22 mouse cellular contexts compared by ENCODE assay signal in the genomic region with DNA sequence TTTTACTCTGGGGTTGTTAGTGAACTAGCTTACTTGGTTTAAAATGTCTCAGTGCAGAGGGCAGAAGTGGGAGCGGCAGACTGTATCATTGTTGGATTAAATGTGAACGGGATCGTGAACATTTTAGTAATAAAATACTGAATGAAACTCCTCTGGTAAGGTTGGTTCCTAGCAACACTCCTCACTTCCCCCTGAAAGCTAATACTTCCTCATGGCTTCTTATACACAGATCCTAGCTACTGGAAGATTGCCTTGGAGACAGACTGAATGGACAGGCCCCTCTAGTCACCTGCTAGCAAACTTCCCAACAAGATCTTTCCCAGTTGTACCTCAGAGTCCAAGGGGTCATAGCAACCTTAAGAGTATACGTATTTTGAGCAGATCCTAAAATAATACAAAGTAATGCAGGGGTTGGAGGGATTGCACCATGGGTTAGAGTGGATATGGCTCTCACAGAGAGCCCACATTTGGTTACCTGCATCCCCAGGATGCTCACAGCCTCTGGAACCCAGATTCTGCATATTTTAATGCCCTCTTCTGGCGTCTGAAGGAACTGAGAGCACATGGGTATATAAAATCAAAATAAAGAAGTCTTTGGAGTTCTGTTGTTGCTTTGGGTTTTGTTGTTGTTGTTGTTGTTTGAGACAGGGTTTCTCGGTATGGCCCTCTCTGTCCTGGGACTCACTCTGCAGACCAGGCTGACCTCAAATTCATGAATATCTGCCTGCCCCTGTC. TPM values are rescaled to one million over a fixed set of nuclear protein-coding genes. Genes with fewer than 3 reads are reported as not detected.
DNase-seq lines count a peak whose midpoint lies in the region; ATAC-seq and TF ChIP-seq lines count a peak whose summit lies in the region.
"Had no signal": no experiment of that assay in that cellular context is flagged by ENCODE, and none has a peak within 500 bp of the region (broad histone marks: within the 10 kb centered on the region; RNA-seq: fewer than 3 reads in every experiment).

No protein-coding gene starts in this region.

- intact Hi-C loops in left cerebral cortex, adult 2 months (cut with DNase I) = no loop called here

- peaks cover 13% of the 10 kb centered on the region for H3K36me3 ChIP-seq in E14TG2a.4 (ENCODE audit: insufficient read depth, low read length)
- H3K36me3 ChIP-seq: hindbrain, embryonic 10.5 days; limb, embryonic 15.5 days; lung, embryonic 15.5 days; midbrain, embryonic 12.5 days had no signal

- peaks cover 60% of the 10 kb centered on the region for H3K4me1 ChIP-seq in E14TG2a.4 (replicated peaks; ENCODE audit: low read depth, low read length)

- DNase-seq in left cerebral cortex, adult 2 months (ENCODE audit: extremely low spot score in 1 of 2, low spot score in 2 of 2) = no peak
- DNase-seq in left cerebral cortex, adult 8-10 months (ENCODE audit: low spot score in 2 of 2) = no peak
- peak; percentile 42 for DNase-seq in A20 (ENCODE audit: low read depth, low spot score)
- DNase-seq in ZHBTc4 (ENCODE audit: low read depth, low spot score) = peak; percentile 51
- no peak for DNase-seq in kidney, postnatal 36 days
- DNase-seq: adrenal gland, postnatal 25 days; cerebellum, adult 18-20 months; gastrocnemius, postnatal 14 days; kidney, adult 9 months; layer of hippocampus, postnatal 36 days; thymus, postnatal 36 days had no signal

- no peak for ATAC-seq in cerebellum, adult (ENCODE audit: insufficient number of reproducible peaks, low FRiP score, low TSS enrichment)
- ATAC-seq: CD4-positive, CD25-positive, alpha-beta regulatory T cell, adult 4 months; forebrain, embryonic 13.5 days had no signal

- H3K27ac ChIP-seq in left cerebral cortex, adult 2 months = no peak overlapping the region
- H3K27ac ChIP-seq: forebrain, embryonic 13.5 days; hindbrain, embryonic 10.5 days; limb, embryonic 15.5 days; lung, embryonic 15.5 days; midbrain, embryonic 12.5 days had no signal

- no peaks in the 10 kb centered on the region for H3K27me3 ChIP-seq in E14TG2a.4 (ENCODE audit: insufficient read depth, low read length)
- H3K27me3 ChIP-seq: limb, embryonic 15.5 days; lung, embryonic 15.5 days had no signal

- H3K9me3 ChIP-seq in E14TG2a.4 (ENCODE audit: low read length) = no peaks in the 10 kb centered on the region
- H3K9me3 ChIP-seq: forebrain, embryonic 13.5 days; hindbrain, embryonic 10.5 days; limb, embryonic 15.5 days; lung, embryonic 15.5 days; midbrain, embryonic 12.5 days had no signal

- TF ChIP-seq CTCF in left cerebral cortex, adult 2 months (IDR thresholded peaks at IDR 0.05) = peak; percentile 31
- TF ChIP-seq CTCF in E14TG2a.4 (conservative IDR thresholded peaks at IDR 0.05; ENCODE audit: low read length) = peak; percentile 64

- no peak overlapping the region for H3K4me3 ChIP-seq in left cerebral cortex, adult 2 months
- no peak overlapping the region for H3K4me3 ChIP-seq in E14TG2a.4 (replicated peaks; ENCODE audit: low read length)
- H3K4me3 ChIP-seq: erythroblast, embryonic 14.5 days; forebrain, embryonic 13.5 days; hindbrain, embryonic 10.5 days; limb, embryonic 15.5 days; lung, embryonic 15.5 days; midbrain, embryonic 12.5 days; myocyte had no signal

RNA-seq across cellular contexts. Expression of a gene that starts 3.8 kb away (rescaled TPM):
- total RNA-seq in left cerebral cortex, adult 2 months (2021) = not detected
- not detected for total RNA-seq in left cerebral cortex, adult 8-10 months (2022)
- total RNA-seq: gastrocnemius, postnatal 14 days; layer of hippocampus, postnatal 36 days; left cerebral cortex, postnatal 36 days had no signal

RNA-seq across cellular contexts. Expression of a gene that starts 5.1 kb away (rescaled TPM):
- total RNA-seq in left cerebral cortex, adult 2 months (2021) = 10 to 100 TPM; 40.6 to 42.8 TPM
- total RNA-seq in left cerebral cortex, adult 8-10 months (2022) = 10 to 100 TPM; 38.3 to 48.5 (median 42.1) TPM

RNA-seq across cellular contexts. Expression of a gene that starts 16.8 kb away (rescaled TPM):
- total RNA-seq in left cerebral cortex, adult 2 months (2021) = 10 to 100 TPM; 13.8 to 17.1 TPM
- total RNA-seq in left cerebral cortex, adult 8-10 months (2022) = 10 to 100 TPM; 13.5 to 16.8 (median 16.3) TPM

RNA-seq across cellular contexts. Expression of a gene that starts 21.9 kb away (rescaled TPM):
- 1 to 10 TPM; 1.1 to 1.5 TPM for total RNA-seq in left cerebral cortex, adult 2 months (2021)
- total RNA-seq in left cerebral cortex, adult 8-10 months (2022) = 1 to 10 TPM in 3 of 4 experiments, under 1 TPM in 1; 0.91 to 1.5 (median 1.2) TPM

RNA-seq across cellular contexts. Expression of a gene that starts 42.4 kb away (rescaled TPM):
- total RNA-seq in left cerebral cortex, adult 2 months (2021) = 1 to 10 TPM in 1 of 2 experiments, under 1 TPM in 1; 0.86 to 1.3 TPM
- 1 to 10 TPM in 2 of 4 experiments, under 1 TPM in 2; 0.23 to 2.9 (median 1.7) TPM for total RNA-seq in left cerebral cortex, adult 8-10 months (2022)

Comparison
In these comparisons a context has a peak if more than half of its experiments do, and no peak if none do; other contexts are left out.
1. DNase-seq: peak in A20 (single experiment) and ZHBTc4 (single experiment); none in left cerebral cortex, adult 2 months (0 of 2), left cerebral cortex, adult 8-10 months (0 of 2) and kidney, postnatal 36 days (0 of 2).